Mouse (Mus musculus) C2C12 (cell line): ENCODE results near the gene Mfsd7a.

ENCODE experiments used
- CTCF ChIP-seq: IDR thresholded peaks from one replicate; pipeline ENCODE4 v1.5.1; 2011; ENCODE audit not compliant: control insufficient read depth, insufficient read depth, insufficient read length
- FOSL1 ChIP-seq: IDR thresholded peaks from one replicate; pipeline ENCODE4 v1.8.0; 2011; ENCODE audit warnings: mild to moderate bottlenecking, low read length; ENCODE audit not compliant: poor library complexity, insufficient read depth, severe bottlenecking
- MYOD1 ChIP-seq: IDR thresholded peaks from one replicate; pipeline ENCODE4 v1.6.1; 2011; ENCODE audit warnings: low read depth; ENCODE audit not compliant: control insufficient read depth, insufficient read length
- USF1 ChIP-seq: IDR thresholded peaks from one replicate; pipeline ENCODE4 v1.6.1; 2011; ENCODE audit warnings: low read depth, mild to moderate bottlenecking, control low read depth, moderate library complexity

DNA sequence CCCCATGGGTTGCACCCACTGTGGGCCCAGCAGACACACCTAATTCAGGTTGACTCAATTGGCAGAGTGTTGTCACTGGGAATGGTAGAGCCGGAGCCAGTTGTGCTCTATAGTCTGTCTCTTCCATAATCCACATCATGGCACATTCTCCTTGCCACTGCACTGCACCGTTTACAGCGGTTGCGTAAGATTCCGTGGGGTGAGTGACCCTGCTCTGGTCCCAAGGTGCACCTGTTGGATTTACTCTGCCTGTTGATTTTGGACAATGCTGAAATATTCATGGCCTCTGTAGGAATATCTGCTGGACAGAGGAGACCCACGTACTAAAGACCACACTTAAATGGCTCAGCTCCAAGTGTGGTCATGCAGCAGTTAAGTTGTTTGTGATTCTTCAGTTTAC lies 34.3 kb upstream of the Mfsd7a start:
- no peak for TF ChIP-seq MYOD1
- no peak for TF ChIP-seq CTCF
- no peak for TF ChIP-seq USF1
- no peak for TF ChIP-seq FOSL1
